Mouse (Mus musculus): ENCODE data around the gene Cct3. TPM values are rescaled to one million over a fixed set of nuclear protein-coding genes. Genes with fewer than 3 reads are reported as not detected.

Gene Cct3
- polyA plus RNA-seq, 1 experiment from 2014 or later, result 612 TPM

DNA sequence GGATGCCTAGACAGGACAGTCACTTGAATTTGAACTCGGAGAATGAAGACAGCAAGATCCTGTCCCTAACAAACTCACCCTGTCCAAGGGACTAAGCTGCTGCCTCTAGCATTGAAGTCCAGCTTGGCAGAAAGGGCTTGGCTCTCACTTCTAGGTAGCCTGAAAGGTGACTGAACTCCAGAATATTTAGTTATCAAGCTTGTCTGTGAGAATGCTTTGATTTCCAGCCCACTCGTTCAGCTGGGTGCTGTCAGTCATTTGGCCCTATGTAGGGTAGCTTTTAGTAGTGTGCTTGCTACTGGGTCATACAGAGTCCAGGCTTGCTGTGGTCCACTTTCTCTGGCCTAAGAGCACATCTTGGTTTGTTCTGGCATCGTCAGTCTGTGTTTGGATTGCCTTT is 42.1 kb downstream of the Cct3 start:
- peaks cover 29% of the 10 kb centered on the region for H3K36me3 ChIP-seq (ENCODE audit: poor library complexity, severe bottlenecking)
- peaks cover 31% of the 10 kb centered on the region for H3K4me1 ChIP-seq
- WGBS, result 78% methylated on average over 3 of the region's 3 CpGs
- no peak overlapping the region for H3K27ac ChIP-seq
- no peak overlapping the region for H3K4me2 ChIP-seq
- H3K9me3 ChIP-seq (replicated peaks), result no peaks in the 10 kb centered on the region
- no peak for ATAC-seq
- H3K4me3 ChIP-seq, result no peak overlapping the region
- no peaks in the 10 kb centered on the region for H3K27me3 ChIP-seq
- no peak overlapping the region for H3K9ac ChIP-seq

DNA sequence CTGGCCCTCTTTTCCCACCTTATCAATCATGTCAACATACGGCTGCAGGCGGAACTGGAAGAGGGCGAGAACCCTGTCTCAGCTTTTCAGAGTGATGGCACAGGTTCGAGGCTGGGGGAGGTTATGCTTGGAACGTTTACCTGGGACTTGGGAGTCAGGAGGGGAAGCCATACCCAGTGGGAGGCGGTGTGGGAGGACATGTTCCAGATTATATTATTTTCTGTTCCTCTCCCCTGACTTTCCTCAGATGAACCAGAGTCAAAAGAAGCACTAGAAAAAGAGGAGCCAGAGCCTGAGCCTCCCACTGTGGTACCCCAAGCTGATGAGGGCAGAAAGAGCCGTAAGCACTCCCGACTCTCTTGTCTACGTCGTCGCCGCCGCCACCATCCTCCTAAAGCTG is 53.8 kb downstream of the Cct3 start:
- ATAC-seq, result no peak
- no peaks in the 10 kb centered on the region for H3K27me3 ChIP-seq
- 96% methylated on average over 13 of the region's 13 CpGs for WGBS
- no peak overlapping the region for H3K9ac ChIP-seq
- H3K4me3 ChIP-seq, result no peak overlapping the region
- peaks cover 100% of the 10 kb centered on the region for H3K36me3 ChIP-seq (ENCODE audit: poor library complexity, severe bottlenecking)
- H3K27ac ChIP-seq, result no peak overlapping the region
- no peak overlapping the region for H3K4me2 ChIP-seq
- H3K4me1 ChIP-seq, result no peaks in the 10 kb centered on the region
- H3K9me3 ChIP-seq (replicated peaks), result no peaks in the 10 kb centered on the region

DNA sequence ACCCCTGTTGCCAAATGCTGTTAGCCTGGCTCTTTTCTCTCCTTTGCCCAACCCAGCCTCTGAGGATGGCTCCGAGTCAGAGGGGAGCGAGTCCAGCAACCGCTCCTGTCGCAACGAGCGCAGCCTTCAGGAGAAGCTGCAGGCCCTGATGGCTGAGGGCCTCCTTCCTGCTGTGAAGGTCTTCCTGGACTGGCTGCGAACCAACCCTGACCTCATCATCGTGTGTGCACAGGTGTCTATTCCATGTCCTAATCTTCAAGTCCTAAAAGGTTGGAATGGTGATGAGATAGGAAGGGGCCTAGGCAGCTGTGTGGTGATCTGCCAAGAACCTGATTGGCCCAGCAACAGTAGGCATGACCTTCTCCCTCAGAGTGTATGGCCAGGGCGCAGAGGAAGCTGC is 56.0 kb downstream of the Cct3 start:
- H3K4me2 ChIP-seq, result no peak overlapping the region
- no peaks in the 10 kb centered on the region for H3K4me1 ChIP-seq
- no peak overlapping the region for H3K4me3 ChIP-seq
- ATAC-seq, result no peak
- 93% methylated on average over 9 of the region's 9 CpGs for WGBS
- H3K9ac ChIP-seq, result no peak overlapping the region
- H3K27me3 ChIP-seq, result no peaks in the 10 kb centered on the region
- peaks cover 100% of the 10 kb centered on the region for H3K36me3 ChIP-seq (ENCODE audit: poor library complexity, severe bottlenecking)
- H3K27ac ChIP-seq, result no peak overlapping the region
- H3K9me3 ChIP-seq (replicated peaks), result no peaks in the 10 kb centered on the region

DNA sequence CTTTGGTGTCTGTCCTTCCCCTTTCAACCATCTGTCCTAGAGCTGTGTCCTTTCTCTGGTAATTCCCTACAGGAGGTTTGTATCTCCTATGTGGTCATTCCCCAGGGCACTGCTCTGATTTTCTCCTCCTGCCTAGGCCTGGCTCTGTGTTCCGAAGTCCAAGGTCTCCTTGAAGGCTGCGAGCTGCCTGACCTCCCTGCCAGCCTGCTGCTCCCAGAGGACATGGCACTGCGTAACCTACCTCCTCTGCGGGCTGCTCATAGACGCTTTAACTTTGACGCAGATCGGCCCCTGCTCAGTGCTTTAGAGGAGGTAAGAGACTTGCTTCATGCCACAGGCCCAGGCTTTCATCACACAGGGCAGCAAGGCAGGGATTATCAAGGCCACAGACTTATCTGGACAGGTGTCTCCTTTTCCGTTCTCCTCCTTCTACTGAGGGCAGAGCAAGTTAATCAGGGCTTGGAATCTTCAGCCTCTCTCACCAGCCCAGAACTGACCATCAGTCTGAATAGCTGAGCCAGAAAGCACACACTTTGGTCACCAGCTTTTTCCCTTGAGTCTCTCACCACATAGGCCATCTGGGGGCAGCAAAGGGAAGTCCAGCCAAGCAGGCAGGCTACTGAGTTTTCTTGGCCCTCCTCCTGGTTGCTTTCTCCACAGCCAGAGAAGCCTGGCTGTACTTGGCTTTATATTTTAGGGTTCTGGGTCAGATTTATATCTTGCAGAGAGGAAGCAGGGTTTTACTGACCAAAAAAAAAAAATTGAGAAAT is 57.7 kb downstream of the Cct3 start:
- 95% methylated on average over 8 of the region's 8 CpGs for WGBS
- no peak for ATAC-seq
- H3K4me3 ChIP-seq, result no peak overlapping the region
- H3K9me3 ChIP-seq (replicated peaks), result no peaks in the 10 kb centered on the region
- no peak overlapping the region for H3K4me2 ChIP-seq
- H3K27me3 ChIP-seq, result no peaks in the 10 kb centered on the region
- H3K9ac ChIP-seq, result no peak overlapping the region
- peaks cover 100% of the 10 kb centered on the region for H3K36me3 ChIP-seq (ENCODE audit: poor library complexity, severe bottlenecking)
- no peaks in the 10 kb centered on the region for H3K4me1 ChIP-seq
- no peak overlapping the region for H3K27ac ChIP-seq

DNA sequence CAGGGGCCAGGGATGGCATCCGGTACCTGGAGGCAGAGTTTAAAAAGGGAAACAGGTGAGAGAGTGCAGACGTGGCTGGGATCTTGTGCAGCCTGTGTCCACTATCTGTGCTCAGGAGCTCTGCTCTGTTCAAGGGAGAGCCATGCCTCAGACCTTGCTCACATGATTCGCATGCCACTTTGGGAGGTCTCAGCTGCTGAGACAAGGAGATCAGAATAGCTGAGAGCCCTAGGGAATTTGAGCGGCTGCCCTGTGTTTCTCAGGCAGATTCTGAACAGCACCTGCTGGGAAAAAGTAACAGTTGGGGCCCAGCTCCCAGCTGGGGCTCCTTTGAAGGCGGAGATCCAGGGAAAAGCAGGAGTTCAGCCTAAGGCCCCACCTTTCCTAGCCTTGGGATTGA is 62.7 kb downstream of the Cct3 start:
- peaks cover 92% of the 10 kb centered on the region for H3K36me3 ChIP-seq (ENCODE audit: poor library complexity, severe bottlenecking)
- H3K4me2 ChIP-seq, result no peak overlapping the region
- H3K27ac ChIP-seq, result no peak overlapping the region
- H3K9me3 ChIP-seq (replicated peaks), result no peaks in the 10 kb centered on the region
- H3K4me1 ChIP-seq, result peaks cover 12% of the 10 kb centered on the region
- no peak overlapping the region for H3K4me3 ChIP-seq
- H3K9ac ChIP-seq, result no peak overlapping the region; the same call in 1 of the 2 replicates
- no peaks in the 10 kb centered on the region; the same call in 1 of the 2 replicates for H3K27me3 ChIP-seq
- 78% methylated on average over 5 of the region's 5 CpGs for WGBS
- no peak for ATAC-seq

DNA sequence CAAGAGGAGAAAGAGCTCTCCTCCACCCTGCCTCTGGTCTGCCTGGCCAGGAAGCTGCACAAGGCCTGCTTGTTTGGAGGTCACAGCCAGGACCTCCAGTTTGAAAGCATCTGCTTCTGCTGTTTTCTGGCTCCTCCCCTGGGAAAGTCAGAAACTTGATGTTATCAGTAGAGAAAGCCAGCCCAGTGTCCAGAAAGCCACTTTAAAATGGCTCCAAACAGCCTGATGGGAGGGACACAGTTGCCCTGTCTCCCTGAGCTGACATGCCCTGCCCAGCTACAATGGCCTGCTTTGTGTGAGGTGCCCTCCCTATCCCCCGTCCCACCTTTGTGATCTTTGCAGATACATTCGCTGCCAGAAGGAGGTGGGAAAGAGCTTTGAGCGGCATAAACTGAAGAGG is 63.1 kb downstream of the Cct3 start:
- peaks cover 4% of the 10 kb centered on the region; the same call in 1 of the 2 replicates for H3K27me3 ChIP-seq
- no peak overlapping the region for H3K27ac ChIP-seq
- 67% methylated on average over 3 of the region's 3 CpGs for WGBS
- ATAC-seq, result no peak
- no peak overlapping the region for H3K4me2 ChIP-seq
- no peaks in the 10 kb centered on the region for H3K9me3 ChIP-seq (replicated peaks)
- peaks cover 15% of the 10 kb centered on the region for H3K4me1 ChIP-seq
- H3K36me3 ChIP-seq (ENCODE audit: poor library complexity, severe bottlenecking), result peaks cover 88% of the 10 kb centered on the region
- no peak overlapping the region for H3K4me3 ChIP-seq
- H3K9ac ChIP-seq, result no peak overlapping the region; the same call in 1 of the 2 replicates

DNA sequence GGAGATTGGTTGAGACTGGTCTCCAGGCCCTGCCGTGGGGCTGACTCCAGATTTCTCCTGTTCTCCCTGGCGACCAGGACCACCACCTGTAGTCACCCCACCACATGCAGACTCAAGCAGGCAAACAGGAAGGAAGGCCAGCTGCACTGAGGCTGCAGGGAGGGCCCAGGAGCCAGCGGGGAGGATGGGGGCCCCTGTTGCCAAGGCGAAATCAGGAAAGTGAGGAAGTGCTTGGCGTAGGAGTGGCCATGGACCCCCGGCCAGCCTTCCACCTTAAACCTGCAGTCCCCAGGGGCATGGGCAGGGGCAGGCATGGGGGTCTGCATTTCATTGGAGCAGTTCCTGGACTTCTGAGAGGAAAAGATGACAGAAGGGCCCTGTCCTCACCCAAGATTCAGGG is 64.2 kb downstream of the Cct3 start:
- Histone ChIP-seq H3K9me3 (replicated peaks) (no peaks in the 10 kb centered on the region), H3K27ac (no peak overlapping the region), H3K4me3 (no peak overlapping the region), H3K4me2 (no peak overlapping the region), H3K27me3 (peaks cover 15% of the 10 kb centered on the region), H3K9ac (no peak overlapping the region), H3K36me3 (ENCODE audit: poor library complexity, severe bottlenecking) (peaks cover 77% of the 10 kb centered on the region), H3K4me1 (peaks cover 20% of the 10 kb centered on the region)
- no peak for ATAC-seq
- 84% methylated on average over 6 of the region's 6 CpGs for WGBS

DNA sequence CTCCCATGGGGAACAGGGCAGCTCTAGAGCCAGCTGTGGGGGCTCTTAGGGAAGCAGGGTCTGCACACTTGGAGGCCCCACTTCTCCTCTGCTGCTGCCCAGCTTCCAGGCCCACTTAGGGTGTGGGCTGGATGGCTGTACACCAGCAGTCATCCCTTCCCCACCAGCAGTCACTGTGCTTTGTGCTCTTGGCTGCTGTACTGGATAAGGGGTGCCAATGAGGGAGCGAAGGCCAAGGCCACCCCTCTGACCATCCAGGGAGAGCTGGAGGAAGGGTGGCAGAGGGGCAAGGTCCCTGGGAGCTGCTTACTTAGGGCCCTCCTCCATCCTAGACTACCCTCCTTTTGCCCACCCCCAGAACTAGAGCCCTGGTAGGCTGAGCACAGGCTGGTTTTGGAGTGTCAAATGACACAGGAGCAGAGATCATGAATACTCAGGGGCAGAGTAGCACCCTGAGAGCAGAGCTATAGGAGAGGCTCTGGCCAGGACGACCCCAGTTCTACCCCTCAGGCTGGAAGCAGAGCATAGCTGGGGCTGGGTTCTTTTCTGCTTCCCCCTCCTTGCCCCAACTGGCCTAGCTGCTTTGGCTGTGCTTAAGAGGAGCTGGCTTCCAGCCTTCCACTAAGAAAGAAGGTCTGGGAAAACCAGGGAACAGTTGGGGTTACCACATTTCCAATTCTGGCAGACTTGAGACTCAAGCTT is 64.8 kb downstream of the Cct3 start:
- H3K27me3 ChIP-seq, result peaks cover 16% of the 10 kb centered on the region
- H3K36me3 ChIP-seq (ENCODE audit: poor library complexity, severe bottlenecking), result peaks cover 70% of the 10 kb centered on the region
- no peaks in the 10 kb centered on the region for H3K9me3 ChIP-seq (replicated peaks)
- H3K9ac ChIP-seq, result no peak overlapping the region
- H3K4me1 ChIP-seq, result peaks cover 20% of the 10 kb centered on the region
- H3K4me2 ChIP-seq, result no peak overlapping the region
- H3K27ac ChIP-seq, result no peak overlapping the region
- WGBS, result 91% methylated on average over 2 of the region's 2 CpGs
- no peak for ATAC-seq
- H3K4me3 ChIP-seq, result no peak overlapping the region

DNA sequence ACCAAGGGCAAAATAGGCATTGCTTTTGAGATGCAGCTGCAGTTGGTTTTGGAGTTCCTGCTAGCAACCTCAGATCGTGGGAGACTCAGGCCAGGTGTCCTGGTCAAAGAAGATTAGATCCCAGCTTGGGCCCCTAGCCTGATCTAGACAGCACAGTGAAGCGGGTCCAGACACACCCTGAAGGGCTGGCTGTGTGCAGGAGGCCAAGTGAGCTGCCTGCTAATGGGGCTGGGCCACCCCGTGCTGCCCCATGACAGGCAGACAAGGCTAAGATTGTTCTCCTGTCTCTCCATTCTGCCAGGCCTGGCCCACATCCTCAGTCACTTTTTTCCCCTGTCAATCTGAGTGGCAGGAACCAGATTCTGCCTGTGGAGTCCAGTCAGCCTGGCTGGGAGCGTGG is 66.8 kb downstream of the Cct3 start:
- Histone ChIP-seq H3K4me1 (peaks cover 20% of the 10 kb centered on the region), H3K27me3 (peaks cover 16% of the 10 kb centered on the region), H3K36me3 (ENCODE audit: poor library complexity, severe bottlenecking) (peaks cover 50% of the 10 kb centered on the region), H3K4me3 (no peak overlapping the region), H3K9me3 (replicated peaks) (no peaks in the 10 kb centered on the region), H3K27ac (no peak overlapping the region), H3K9ac (no peak overlapping the region), H3K4me2 (0 out of 2 replicates have a peak overlapping the region, but pooled peaks have one; percentile 2)
- ATAC-seq, result no peak
- WGBS, result 56% methylated on average over 4 of the region's 4 CpGs

DNA sequence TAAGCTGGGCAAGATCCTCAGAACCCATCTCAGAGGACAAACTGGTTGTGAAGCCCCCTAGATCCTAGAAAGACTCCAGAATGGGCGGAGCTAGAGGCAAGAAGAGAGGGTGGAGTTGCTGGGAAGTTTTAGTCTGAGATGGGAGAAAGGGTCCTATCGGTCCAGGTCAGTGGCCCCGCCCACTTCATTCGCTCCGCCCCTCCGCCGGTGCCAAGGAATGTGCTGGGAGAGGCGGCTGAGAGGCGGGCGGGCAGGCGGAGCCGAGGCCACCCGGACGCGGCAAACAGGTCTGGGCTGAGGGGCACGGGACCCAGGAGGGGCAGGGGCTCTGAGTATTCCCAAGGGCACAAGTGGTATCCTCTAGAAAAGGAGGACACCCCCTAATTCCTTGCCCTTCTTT is 67.4 kb downstream of the Cct3 start, which contains the start of gene Paqr6:
TSS of gene Paqr6 (plus strand) at position 248 of the 400 bp plus-strand sequence.
- no peak within 1 kb of the TSS for H3K4me3 ChIP-seq
- no peaks in the 10 kb centered on the region for H3K9me3 ChIP-seq (replicated peaks)
- H3K4me2 ChIP-seq, result 0 out of 2 replicates have a peak within 1 kb of the TSS, but pooled peaks have one; percentile 2
- H3K9ac ChIP-seq, result no peak within 1 kb of the TSS
- peaks cover 20% of the 10 kb centered on the region for H3K4me1 ChIP-seq
- no peak within 1 kb of the TSS for H3K27ac ChIP-seq
- ATAC-seq, result peak; percentile 1; the same call in 1 of the 2 replicates
- 5% methylated on average over 16 of the region's 16 CpGs for WGBS
- peaks cover 16% of the 10 kb centered on the region for H3K27me3 ChIP-seq
- peaks cover 44% of the 10 kb centered on the region for H3K36me3 ChIP-seq (ENCODE audit: poor library complexity, severe bottlenecking)

DNA sequence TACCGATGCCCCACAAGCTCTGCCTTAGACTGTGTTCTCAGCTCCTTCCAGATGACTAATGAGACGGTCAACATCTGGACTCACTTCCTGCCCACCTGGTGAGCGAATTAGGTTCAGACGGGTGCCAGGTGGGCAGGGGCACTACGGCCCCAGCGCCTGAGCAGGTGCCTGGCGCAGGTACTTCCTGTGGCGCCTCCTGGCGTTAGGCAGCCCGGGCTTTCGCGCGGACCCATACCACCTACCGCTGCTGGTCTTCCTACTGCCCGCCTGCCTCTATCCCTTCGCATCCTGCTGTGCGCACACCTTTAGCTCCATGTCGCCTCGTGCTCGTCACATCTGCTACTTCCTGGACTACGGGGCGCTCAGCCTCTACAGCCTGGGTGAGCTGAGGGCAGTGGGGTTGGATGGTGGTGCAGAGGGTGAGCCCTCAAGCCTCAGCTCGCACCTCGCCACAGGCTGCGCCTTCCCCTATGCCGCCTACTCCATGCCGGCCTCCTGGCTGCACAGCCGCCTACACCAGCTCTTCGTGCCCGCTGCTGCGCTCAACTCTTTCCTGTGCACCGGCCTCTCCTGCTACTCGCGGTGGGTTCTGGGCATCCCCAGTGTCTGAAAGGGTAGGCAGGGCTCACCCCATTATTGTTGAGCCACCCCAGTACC is 68.9 kb downstream of the Cct3 start:
- H3K36me3 ChIP-seq (ENCODE audit: poor library complexity, severe bottlenecking), result peaks cover 29% of the 10 kb centered on the region
- WGBS, result 43% methylated on average over 34 of the region's 34 CpGs
- H3K4me1 ChIP-seq, result peaks cover 20% of the 10 kb centered on the region
- H3K9ac ChIP-seq, result no peak overlapping the region
- ATAC-seq, result no peak
- H3K4me2 ChIP-seq, result peak overlapping the region; percentile 48
- peaks cover 16% of the 10 kb centered on the region for H3K27me3 ChIP-seq
- no peak overlapping the region for H3K27ac ChIP-seq
- H3K9me3 ChIP-seq (replicated peaks), result peaks cover 9% of the 10 kb centered on the region
- H3K4me3 ChIP-seq, result no peak overlapping the region
